Mouse (Mus musculus) stomach, embryonic 16.5 days (tissue): ENCODE data around the gene D030056L22Rik. TPM values are rescaled to one million over a fixed set of nuclear protein-coding genes. Genes with fewer than 3 reads are reported as not detected.

Experiments used
- polyA plus RNA-seq: library from polyadenylated mRNA; unstranded; fragments of >200 nt; fragmentation: Nextera tagmentation; extraction: Ambion mirVana; gene quantifications from 2 replicates; pipeline ENCODE4 v1.2.1, GENCODE M21; 2015

The D030056L22Rik gene
- polyA plus RNA-seq, 1 experiment from 2014 or later: 17.8 TPM

Other genes with a start within 250 kb of the D030056L22Rik start
- gene Ostf1, start 81.4 kb upstream of the D030056L22Rik start, polyA plus RNA-seq: 115 and 119 TPM in 2 replicates
- gene Nmrk1, start 81.2 kb upstream of the D030056L22Rik start, polyA plus RNA-seq: 12.1 and 14.9 TPM in 2 replicates
- 15.4 and 16.6 TPM in 2 replicates for gene Carnmt1, start 42.4 kb upstream of the D030056L22Rik start, polyA plus RNA-seq
- gene Trpm6, start 36.8 kb downstream of the D030056L22Rik start, polyA plus RNA-seq: 0.12 and 0.21 TPM in 2 replicates